Mouse (Mus musculus) kidney, embryonic 14.5 days (tissue): ENCODE results near the gene Kcnip4. TPM values are rescaled to one million over a fixed set of nuclear protein-coding genes. Genes with fewer than 3 reads are reported as not detected.

Experiments used
- ATAC-seq: fragments of 200-750 bp; cut with Nextera tagmentation; 2 replicates; pipeline ENCODE4 v1.8.0; 2017; ENCODE audit warnings: moderate number of reproducible peaks, mild to moderate bottlenecking, moderate TSS enrichment, moderate library complexity; ENCODE audit not compliant: low FRiP score, low TSS enrichment
- H3K27ac ChIP-seq: fragments of 300-500 bp; sonication (generic); 2 replicates; pipeline ENCODE4 v1.5.1; 2014; ENCODE audit warnings: low read depth, mild to moderate bottlenecking, low read length, moderate library complexity, mixed read lengths
- H3K27me3 ChIP-seq: fragments of 300-500 bp; sonication (generic); 2 replicates; pipeline ENCODE4 v1.6.1; 2014; ENCODE audit warnings: mild to moderate bottlenecking, low read length; ENCODE audit not compliant: control insufficient read depth, insufficient read depth
- H3K36me3 ChIP-seq: fragments of 300-500 bp; sonication (generic); 2 replicates; pipeline ENCODE4 v1.6.1; 2014; ENCODE audit warnings: low read length, mixed read lengths; ENCODE audit not compliant: control insufficient read depth, insufficient read depth
- H3K4me1 ChIP-seq: fragments of 300-500 bp; sonication (generic); 2 replicates; pipeline ENCODE4 v1.6.1; 2014; ENCODE audit warnings: low read length, mixed read lengths; ENCODE audit not compliant: control insufficient read depth, insufficient read depth
- H3K4me2 ChIP-seq: fragments of 300-500 bp; sonication (generic); replicated peaks from 2 replicates; pipeline ENCODE4 v1.6.1; 2014; ENCODE audit warnings: low read depth, mild to moderate bottlenecking, low read length
- H3K4me3 ChIP-seq: fragments of 300-500 bp; sonication (generic); 2 replicates; pipeline ENCODE4 v1.5.1; 2014; ENCODE audit warnings: mild to moderate bottlenecking, low read length
- H3K9ac ChIP-seq: fragments of 300-500 bp; sonication (generic); 2 replicates; pipeline ENCODE4 v1.6.1; 2014; ENCODE audit warnings: low read depth, mild to moderate bottlenecking, low read length, moderate library complexity
- H3K9me3 ChIP-seq: fragments of 300-500 bp; sonication (generic); 2 replicates; pipeline ENCODE4 v1.6.1; 2016; ENCODE audit warnings: low read length; ENCODE audit not compliant: control insufficient read depth
- WGBS: fragments of 180-500 bp; shearing (Covaris S2); extraction: QIAGEN DNeasy Blood & Tissue Kit; methylation state at CpG from one replicate; pipeline ENCODE4 v1.1.7; 2014; 5-methylcytosine and 5-hydroxymethylcytosine counted together
- polyA plus RNA-seq: library from polyadenylated mRNA; unstranded; fragments of >200 nt; fragmentation: Nextera tagmentation; extraction: Ambion mirVana; gene quantifications from 2 replicates; pipeline ENCODE4 v1.2.1, GENCODE M21; 2014

Kcnip4 gene
- polyA plus RNA-seq, 1 experiment from 2014 or later: 1.4 TPM

- Histone ChIP-seq H3K9ac (no peak overlapping the region), H3K4me1 (no peaks in the 10 kb centered on the region), H3K9me3 (no peaks in the 10 kb centered on the region), H3K4me3 (no peak overlapping the region), H3K4me2 (no peak overlapping the region), H3K27ac (no peak overlapping the region), H3K27me3 (no peaks in the 10 kb centered on the region), H3K36me3 (no peaks in the 10 kb centered on the region)
- no peak for ATAC-seq
These were observed 776.1 kb downstream of the Kcnip4 start for GRCm38 (mm10) chr5:48748613-48749012.

DNA sequence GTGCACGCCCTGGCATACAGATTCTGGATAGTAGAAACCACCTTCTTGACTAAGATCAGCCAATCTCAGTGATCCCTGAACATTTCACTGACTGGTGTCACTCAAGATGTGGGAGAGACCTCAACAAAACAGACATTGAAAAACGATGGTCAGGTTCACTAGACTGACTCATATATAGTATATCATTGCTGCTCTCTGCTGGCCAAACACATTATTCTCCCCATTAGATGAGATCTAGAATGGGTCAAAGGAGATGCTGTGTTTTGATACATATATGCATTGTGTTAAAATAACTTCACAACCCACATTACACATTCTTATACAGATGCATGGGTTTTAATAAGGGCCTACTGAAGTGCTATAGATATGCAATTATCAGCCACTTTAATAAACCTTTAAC is 787.1 kb downstream of the Kcnip4 start:
- no peak overlapping the region for H3K4me3 ChIP-seq
- H3K9me3 ChIP-seq: no peaks in the 10 kb centered on the region
- WGBS: 51% methylated on average over 2 of the region's 2 CpGs
- no peaks in the 10 kb centered on the region for H3K27me3 ChIP-seq
- H3K9ac ChIP-seq: no peak overlapping the region
- ATAC-seq: no peak
- H3K4me1 ChIP-seq: no peaks in the 10 kb centered on the region
- no peak overlapping the region for H3K4me2 ChIP-seq
- no peaks in the 10 kb centered on the region for H3K36me3 ChIP-seq
- H3K27ac ChIP-seq: no peak overlapping the region

- no peak overlapping the region for H3K9ac ChIP-seq
- H3K27ac ChIP-seq: no peak overlapping the region
- no peaks in the 10 kb centered on the region for H3K9me3 ChIP-seq
- H3K36me3 ChIP-seq: no peaks in the 10 kb centered on the region
- H3K4me1 ChIP-seq: no peaks in the 10 kb centered on the region
- no peak overlapping the region for H3K4me2 ChIP-seq
- ATAC-seq: no peak
- no peaks in the 10 kb centered on the region for H3K27me3 ChIP-seq
- no peak overlapping the region for H3K4me3 ChIP-seq
These were observed 806.5 kb downstream of the Kcnip4 start for GRCm38 (mm10) chr5:48718166-48718565.

- no peak overlapping the region for H3K9ac ChIP-seq
- H3K4me3 ChIP-seq: no peak overlapping the region
- H3K27me3 ChIP-seq: no peaks in the 10 kb centered on the region
- ATAC-seq: no peak
- H3K4me2 ChIP-seq: no peak overlapping the region
- H3K27ac ChIP-seq: no peak overlapping the region
- 83% methylated on average over 3 of the region's 3 CpGs for WGBS
- H3K9me3 ChIP-seq: no peaks in the 10 kb centered on the region
- no peaks in the 10 kb centered on the region for H3K4me1 ChIP-seq
- no peaks in the 10 kb centered on the region for H3K36me3 ChIP-seq
These were observed 818.7 kb downstream of the Kcnip4 start for GRCm38 (mm10) chr5:48705997-48706396.

DNA sequence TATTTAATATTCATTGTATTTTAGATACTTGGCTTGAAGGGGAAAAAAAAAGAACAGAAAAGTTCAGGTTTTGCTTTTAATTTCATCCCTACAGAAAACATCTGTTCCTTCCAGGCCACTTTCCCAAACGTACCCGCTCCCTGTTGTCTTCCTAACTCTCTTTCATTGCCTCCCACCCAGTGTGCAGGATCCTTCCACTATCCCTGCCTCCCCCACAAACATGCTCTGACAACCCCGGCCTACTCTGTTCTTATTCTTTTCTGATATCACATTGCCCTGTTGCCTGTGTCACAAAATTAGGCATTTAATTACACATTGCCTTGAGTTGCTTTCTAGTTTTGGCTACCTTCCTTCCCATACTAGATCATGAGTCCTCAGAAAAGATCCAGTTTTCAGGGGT is 837.6 kb downstream of the Kcnip4 start:
- Histone ChIP-seq H3K36me3 (no peaks in the 10 kb centered on the region), H3K27me3 (no peaks in the 10 kb centered on the region), H3K9ac (no peak overlapping the region), H3K9me3 (no peaks in the 10 kb centered on the region), H3K4me3 (no peak overlapping the region), H3K27ac (no peak overlapping the region), H3K4me1 (no peaks in the 10 kb centered on the region), H3K4me2 (no peak overlapping the region)
- no peak for ATAC-seq
- 56% methylated on average over 3 of the region's 3 CpGs for WGBS

DNA sequence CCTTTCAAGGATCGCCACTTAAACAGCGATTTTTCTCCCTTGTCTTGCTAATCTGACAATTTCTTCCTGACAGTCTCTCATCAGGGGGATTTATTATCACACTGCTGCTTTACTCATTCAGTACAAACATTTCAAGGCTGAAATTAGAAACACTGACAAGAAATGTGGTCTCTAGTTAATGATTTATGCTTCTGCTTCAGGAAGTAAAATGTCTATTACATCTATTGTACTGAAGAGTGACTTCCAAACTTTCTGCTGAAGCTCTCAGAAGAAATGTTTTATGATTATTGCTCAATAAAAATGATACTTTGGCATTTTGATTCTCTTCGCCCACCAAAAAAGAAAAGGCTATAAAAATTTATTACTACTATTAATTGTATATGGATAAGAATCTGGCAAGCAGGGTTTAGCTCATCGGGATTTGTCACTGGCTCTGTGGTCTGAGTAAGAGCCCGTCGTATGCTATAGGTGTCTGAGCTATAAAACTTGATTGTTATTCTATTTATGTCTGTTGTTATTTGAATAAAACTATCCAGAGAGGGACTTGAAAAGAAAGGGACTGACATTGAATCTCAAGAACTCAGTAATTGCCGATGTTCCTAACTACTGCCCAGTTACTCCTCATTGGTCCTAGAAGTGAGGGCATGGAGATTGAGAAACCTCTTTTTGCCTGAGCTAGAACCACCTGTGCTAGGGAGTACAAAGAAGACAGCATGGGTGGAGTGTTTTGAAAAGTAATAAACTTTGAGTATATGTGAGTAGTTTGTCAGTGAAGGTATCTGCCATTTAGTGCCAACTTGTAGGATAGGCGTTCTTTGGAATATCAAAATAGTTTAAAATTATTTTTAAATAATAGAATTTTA is 844.7 kb downstream of the Kcnip4 start:
- ATAC-seq: no peak

DNA sequence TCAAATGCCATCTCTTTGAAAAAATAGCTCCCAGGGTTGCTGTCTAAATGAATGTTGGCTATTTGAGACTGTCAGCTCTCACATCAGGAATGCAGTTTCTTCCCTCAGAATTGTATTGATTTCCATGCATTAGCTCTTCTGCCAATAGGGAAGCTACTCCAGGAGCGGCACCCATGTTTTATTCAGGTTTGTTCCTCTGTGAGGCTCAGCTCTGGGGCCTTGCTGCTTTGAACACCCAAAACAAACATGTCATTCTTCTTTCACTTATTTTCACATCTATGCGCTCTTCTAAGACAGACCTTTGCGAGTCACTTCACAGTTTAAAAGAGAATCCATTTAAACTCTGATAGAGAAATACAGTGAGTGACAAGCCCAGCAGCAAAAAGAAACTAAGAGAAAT is 862.2 kb downstream of the Kcnip4 start:
- Histone ChIP-seq H3K4me3 (no peak overlapping the region), H3K4me2 (no peak overlapping the region), H3K9me3 (no peaks in the 10 kb centered on the region), H3K4me1 (no peaks in the 10 kb centered on the region), H3K27me3 (no peaks in the 10 kb centered on the region), H3K36me3 (no peaks in the 10 kb centered on the region), H3K9ac (no peak overlapping the region), H3K27ac (no peak overlapping the region)
- 88% methylated on average over 3 of the region's 3 CpGs for WGBS
- ATAC-seq: no peak

More for the DNA sequence above, 844.7 kb downstream of the Kcnip4 start:
- H3K4me3 ChIP-seq: no peak overlapping the region
- H3K4me1 ChIP-seq: no peaks in the 10 kb centered on the region
- no peak overlapping the region for H3K4me2 ChIP-seq
- H3K36me3 ChIP-seq: no peaks in the 10 kb centered on the region
- H3K27ac ChIP-seq: no peak overlapping the region
- no peak overlapping the region for H3K9ac ChIP-seq
- 47% methylated on average over 8 of the region's 8 CpGs for WGBS
- H3K9me3 ChIP-seq: no peaks in the 10 kb centered on the region
- no peaks in the 10 kb centered on the region for H3K27me3 ChIP-seq

DNA sequence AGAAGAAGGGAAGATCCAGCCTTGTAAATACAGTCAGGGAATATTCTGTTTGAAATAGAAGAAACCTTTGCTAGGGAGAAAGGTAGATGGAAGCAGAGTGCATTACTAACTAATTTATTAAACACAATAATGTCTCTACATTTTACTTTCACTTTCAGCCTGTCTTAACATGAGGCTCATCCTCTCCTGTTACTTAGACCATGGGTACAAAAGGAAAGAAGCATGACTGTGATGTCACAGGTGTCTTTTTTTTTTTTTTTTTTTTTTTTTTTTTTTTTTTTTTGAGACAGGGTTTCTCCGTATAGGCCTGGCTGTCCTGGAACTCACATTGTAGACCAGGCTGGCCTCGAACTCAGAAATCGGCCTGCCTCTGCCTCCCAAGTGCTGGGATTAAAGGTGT is 864.7 kb downstream of the Kcnip4 start:
- no peaks in the 10 kb centered on the region for H3K27me3 ChIP-seq
- H3K4me2 ChIP-seq: no peak overlapping the region
- H3K9me3 ChIP-seq: no peaks in the 10 kb centered on the region
- no peak overlapping the region for H3K4me3 ChIP-seq
- WGBS: 100% methylated on average over 3 of the region's 3 CpGs
- no peaks in the 10 kb centered on the region for H3K36me3 ChIP-seq
- no peaks in the 10 kb centered on the region for H3K4me1 ChIP-seq
- ATAC-seq: no peak
- no peak overlapping the region for H3K27ac ChIP-seq
- H3K9ac ChIP-seq: no peak overlapping the region

DNA sequence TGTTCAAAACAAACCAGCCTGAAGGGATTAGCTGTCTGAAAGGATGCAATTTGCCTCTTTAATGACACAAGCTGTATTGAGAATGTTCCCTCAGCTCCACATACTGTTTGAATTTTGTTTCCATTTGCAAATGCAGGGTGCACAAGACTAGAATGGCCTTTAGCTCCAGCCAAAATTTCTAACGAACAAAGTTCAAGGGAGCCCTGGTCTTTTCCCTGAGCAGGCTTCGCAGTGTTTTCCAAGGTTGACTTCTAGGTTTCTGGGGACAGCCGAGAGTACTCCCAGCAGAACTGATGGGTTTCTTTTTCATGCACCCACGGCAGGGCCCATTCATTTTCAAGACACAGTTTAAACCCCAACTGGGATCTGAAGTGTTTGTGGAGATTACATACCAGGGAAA is 874.2 kb downstream of the Kcnip4 start:
- no peak overlapping the region for H3K9ac ChIP-seq
- H3K4me3 ChIP-seq: no peak overlapping the region
- no peaks in the 10 kb centered on the region for H3K27me3 ChIP-seq
- ATAC-seq: no peak
- no peak overlapping the region for H3K4me2 ChIP-seq
- 64% methylated on average over 4 of the region's 4 CpGs for WGBS
- no peaks in the 10 kb centered on the region for H3K4me1 ChIP-seq
- no peaks in the 10 kb centered on the region for H3K9me3 ChIP-seq
- no peaks in the 10 kb centered on the region for H3K36me3 ChIP-seq
- H3K27ac ChIP-seq: no peak overlapping the region
